Mouse (Mus musculus) ES-E14 (cell line): ENCODE results near the gene 9130409I23Rik.

ENCODE experiments used
- MAFK ChIP-seq: IDR thresholded peaks from 2 replicates; pipeline ENCODE4 v1.6.1; 2014; ENCODE audit warnings: mild to moderate bottlenecking, low read depth, low read length, inconsistent platforms; ENCODE audit not compliant: insufficient read depth
- ZNF384 ChIP-seq: IDR thresholded peaks from 2 replicates; pipeline ENCODE4 v1.6.1; 2012; ENCODE audit warnings: low read depth, low read length, inconsistent platforms

DNA sequence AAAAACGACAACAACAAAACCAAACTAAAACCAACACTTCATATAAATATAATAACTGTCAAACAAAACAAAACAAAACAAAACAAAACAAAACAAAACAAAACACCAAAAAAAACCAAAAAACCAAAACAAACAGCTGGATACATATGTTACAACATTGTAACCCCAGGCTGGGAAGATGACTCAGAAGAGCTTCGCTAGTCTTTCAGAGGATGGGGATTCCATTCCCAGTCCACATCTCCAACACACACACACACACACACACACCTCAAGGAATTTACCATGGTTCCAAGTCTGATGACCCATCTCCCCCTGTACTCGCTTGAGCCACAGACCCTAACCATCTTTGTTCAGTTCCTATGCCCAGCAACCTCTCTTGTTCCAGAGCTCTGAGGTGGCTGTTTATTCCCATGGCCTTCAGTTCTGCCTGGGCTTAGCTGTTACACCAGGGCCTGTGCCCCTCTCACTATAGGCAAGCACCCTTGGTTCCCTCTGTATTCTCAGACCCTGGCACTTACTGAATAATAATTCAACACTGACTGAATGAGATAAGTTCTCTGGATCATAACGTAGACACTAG is 41.9 kb upstream of the 9130409I23Rik start:
- TF ChIP-seq ZNF384: no peak
- TF ChIP-seq MAFK: no peak
